Mouse (Mus musculus): ENCODE data around the gene Zfp637.
"Not testable (repeated sequence)": the region's sequence is repeated elsewhere in the genome, so short reads cannot be mapped to it uniquely, and the experiment has no call there.

Zfp637 gene

DNA sequence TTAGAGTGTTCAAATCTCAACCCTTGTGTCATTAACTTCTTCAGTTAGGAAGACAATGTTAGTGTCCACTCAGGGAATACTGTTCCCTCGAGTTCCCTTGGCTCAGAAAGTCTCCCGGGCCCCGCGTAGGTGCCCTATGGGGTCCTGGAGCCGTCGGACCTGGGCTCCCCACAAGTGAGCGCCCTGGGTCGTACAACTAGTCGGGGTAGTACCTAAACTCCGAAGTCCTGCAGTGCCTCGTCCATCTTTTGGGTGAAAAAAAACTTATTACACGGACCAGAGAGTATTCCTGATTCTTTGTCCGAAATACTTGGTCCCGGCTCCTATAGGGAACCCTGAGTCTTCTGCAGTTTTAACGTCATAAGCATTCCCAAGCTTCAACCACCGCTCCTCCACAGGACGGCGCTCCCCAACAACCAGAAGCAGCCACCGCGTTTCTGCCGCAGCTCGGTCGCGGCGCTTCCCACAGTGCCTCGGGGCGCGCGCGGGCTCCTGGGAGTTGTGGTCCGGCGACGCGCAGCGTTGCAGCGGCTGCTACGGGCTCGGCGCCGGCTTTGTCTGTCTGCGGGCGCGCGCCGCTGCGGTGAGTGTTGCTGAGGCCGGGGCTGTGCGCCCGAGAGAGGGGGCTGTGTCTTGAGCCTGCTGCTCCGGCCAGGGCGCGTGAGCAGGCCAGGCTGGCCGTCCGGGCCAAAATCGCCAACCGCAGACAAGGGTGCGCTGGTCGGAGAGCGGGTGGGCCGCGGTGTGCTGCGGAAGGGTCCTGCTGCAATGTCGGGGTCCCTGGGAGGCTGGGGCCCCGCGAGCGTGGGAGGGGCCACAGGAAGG is at the start of gene Zfp637:
TSS of gene Zfp637 (plus strand) at position 495 of the 825 bp plus-strand sequence.
- peak; percentile 93 for DNase-seq (ENCODE audit: low spot score)

DNA sequence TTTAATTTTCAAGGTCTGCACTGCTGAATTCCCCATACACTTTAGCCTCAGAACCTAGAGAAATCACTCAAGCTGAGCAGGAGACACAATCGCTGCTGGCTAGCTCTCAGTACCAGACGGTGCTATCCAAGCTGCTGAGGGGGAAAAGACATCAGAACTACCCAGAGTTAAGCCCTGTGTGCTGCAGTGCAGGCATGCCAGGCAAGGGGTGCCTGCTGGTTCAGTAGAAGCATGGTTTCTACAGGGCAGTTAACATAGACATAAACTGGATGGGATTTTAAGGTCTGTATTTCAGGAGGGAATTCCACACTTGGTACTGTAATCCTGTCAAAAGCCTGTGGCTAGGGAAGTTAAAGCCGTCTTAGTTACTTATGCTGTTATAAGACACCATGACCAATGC is 45.7 kb upstream of the Zfp637 start:
- no peak for DNase-seq (ENCODE audit: low spot score)

GRCm38 (mm10) chr6:117800824-117801223 is 40.2 kb upstream of the Zfp637 start:
- DNase-seq (ENCODE audit: low spot score) = no peak

- DNase-seq (ENCODE audit: low spot score) = no peak
Observed at GRCm38 (mm10) chr6:117801801-117802200, 39.2 kb upstream of the Zfp637 start.

- DNase-seq (ENCODE audit: low spot score) = no peak
Observed at GRCm38 (mm10) chr6:117807756-117808155, 33.2 kb upstream of the Zfp637 start.

- peak; percentile 25 for DNase-seq (ENCODE audit: low spot score)
Observed at GRCm38 (mm10) chr6:117809816-117810215, 31.2 kb upstream of the Zfp637 start.

- peak; percentile 33 for DNase-seq (ENCODE audit: low spot score)
Observed at GRCm38 (mm10) chr6:117810717-117811116, 30.3 kb upstream of the Zfp637 start.

DNA sequence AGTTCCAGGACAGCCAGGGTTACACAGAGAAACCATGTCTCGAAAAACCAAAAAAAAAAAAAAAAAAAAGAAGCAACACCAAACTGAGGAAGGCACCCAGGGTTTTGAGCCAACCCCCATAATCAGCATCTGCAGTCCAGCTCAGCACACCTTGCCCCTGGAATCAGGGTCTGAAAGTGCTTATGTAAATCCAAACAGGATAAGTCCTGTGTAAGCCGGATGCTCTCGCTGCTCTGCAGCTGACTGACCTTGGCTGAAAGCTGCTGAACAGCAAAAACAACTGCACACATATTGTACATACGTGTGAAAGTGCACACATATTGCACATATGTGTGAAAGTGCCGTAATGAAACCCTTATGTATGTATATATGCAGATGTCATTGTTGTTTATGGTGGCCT is 29.7 kb upstream of the Zfp637 start:
- DNase-seq (ENCODE audit: low spot score) = peak; percentile 22

DNA sequence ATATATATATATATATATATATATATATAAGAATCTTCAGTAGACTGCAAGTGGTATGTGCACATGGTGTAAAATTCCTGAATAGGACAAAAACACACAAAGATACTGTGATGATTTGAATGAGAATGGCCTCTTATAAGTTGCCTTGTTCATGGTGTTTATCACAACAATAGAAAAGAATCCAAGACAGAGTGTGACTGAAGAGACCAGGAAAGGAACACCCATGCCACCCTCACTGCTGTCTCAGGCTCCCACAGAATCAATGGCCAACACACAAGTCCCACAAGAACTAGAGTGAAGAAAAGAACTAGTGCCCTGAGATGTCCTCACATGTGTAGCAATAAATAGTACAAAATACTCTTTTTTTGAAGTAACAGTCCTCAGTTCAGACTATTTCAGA is 26.3 kb upstream of the Zfp637 start:
- no peak for DNase-seq (ENCODE audit: low spot score)

DNA sequence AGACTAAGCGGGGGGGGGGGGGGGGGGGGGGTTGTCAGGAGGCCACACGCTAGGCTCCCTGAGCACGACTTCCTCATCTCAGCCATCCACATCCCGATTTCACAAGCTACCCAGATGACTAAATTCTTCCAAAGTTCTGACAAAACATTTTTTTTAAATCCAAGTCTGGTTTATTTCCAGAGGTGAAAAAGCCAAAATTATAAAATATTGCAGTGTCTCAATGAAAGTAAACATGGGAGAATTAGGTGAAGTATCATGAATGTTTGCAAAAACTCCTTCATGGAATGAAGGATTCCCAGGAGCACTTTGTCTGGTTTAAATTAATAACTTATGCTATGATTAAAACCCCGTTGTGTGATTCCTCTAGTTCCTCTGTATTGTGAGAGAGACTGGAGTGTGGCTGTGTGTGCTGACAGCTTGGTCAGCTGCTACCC is 23.9 kb upstream of the Zfp637 start:
- no peak for DNase-seq (ENCODE audit: low spot score)

GRCm38 (mm10) chr6:117820327-117820726 is 20.7 kb upstream of the Zfp637 start:
- DNase-seq (ENCODE audit: low spot score) = no peak

- peak; percentile 83 for DNase-seq (ENCODE audit: low spot score)
Observed at GRCm38 (mm10) chr6:117825369-117825768, 15.6 kb upstream of the Zfp637 start.

GRCm38 (mm10) chr6:117828273-117828672 is 12.7 kb upstream of the Zfp637 start:
- DNase-seq (ENCODE audit: low spot score) = peak; percentile 82

- no peak for DNase-seq (ENCODE audit: low spot score)
Observed at GRCm38 (mm10) chr6:117841511-117841955, 553 bp downstream of the Zfp637 start.

- DNase-seq (ENCODE audit: low spot score) = no peak
Observed at GRCm38 (mm10) chr6:117844597-117844996, 3.6 kb downstream of the Zfp637 start.

DNA sequence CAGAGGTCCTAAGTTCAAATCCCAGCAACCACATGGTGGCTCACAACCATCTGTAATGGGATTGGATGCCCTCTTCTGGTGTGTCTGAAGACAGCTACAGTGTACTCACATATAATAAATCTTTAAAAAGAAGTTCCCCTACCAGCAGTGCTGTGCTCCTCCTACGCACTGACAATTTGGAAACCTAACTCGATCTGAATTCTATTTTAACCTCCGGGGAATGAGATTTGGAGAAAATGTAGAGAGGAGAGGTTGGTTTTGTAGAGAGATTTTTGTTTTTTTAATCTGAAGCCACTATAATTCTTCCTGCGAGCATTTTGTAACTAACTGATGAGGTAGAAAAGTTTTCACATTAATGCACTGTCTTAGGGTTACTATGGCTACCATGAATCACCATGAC is 5.7 kb downstream of the Zfp637 start:
- not testable (repeated sequence) for DNase-seq (ENCODE audit: low spot score)

- no peak for DNase-seq (ENCODE audit: low spot score)
Observed at GRCm38 (mm10) chr6:117847772-117848171, 6.8 kb downstream of the Zfp637 start.

GRCm38 (mm10) chr6:117848577-117848976 is 7.6 kb downstream of the Zfp637 start:
- no peak for DNase-seq (ENCODE audit: low spot score)

DNA sequence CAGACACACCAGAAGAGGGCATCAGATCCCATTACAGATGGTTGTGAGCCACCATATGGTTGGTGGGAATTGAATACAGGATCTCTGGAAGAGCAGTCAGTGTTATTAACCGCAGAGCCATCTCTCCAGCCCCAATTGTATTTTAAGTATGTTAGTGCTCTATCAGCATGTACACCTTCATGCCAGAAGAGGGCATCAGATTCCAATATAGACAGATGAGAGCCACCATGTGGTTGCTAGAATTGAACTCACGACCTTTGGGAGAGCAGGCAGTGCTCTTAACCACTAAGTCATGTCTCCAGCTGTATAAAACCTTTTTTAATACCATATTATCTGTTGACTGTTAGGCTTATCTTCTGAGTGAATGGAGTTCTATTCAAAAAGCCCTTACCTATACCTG is 10.8 kb downstream of the Zfp637 start:
- no peak for DNase-seq (ENCODE audit: low spot score)

DNA sequence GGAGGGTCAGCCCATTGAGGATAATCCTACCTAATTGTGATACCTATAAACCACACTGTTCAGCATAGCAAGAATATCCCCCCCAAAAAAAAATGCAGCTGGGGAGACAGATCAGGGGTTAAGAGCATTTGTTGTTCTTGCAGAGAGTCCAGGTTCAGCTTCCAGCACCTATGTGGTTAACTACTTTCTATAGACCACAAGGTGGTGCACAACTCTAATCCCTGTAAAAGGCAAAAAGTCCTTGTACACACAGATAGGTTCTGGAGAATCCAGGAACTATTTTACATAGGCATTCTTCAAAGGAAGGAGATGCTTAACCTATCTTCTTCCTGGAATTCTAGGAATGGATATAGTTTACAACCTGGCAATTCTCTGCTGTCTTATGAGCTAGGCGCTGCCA is 17.0 kb downstream of the Zfp637 start:
- DNase-seq (ENCODE audit: low spot score) = no peak

- no peak for DNase-seq (ENCODE audit: low spot score)
Observed at GRCm38 (mm10) chr6:117861848-117862247, 20.9 kb downstream of the Zfp637 start, which contains the start of gene Zfp239. Zfp239 (plus strand) TSS chr6:117862100.

DNA sequence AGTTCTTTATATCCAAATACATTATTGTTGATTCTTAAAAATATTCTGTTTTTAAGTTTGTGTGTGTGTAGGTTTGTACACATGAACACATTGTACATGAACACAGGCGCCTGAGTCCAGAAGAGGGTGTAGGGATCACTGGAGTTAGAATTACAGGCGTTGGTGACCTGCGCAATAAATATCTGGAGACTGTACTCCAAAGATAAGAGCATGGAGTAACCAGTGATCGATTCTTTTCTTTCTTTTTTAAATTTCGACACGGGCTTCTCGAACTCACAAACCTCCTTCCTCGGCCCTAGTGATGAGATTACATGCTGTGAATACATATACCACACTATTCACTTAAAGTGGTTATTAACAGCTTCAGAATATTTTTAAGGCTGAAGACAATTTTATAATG is 21.5 kb downstream of the Zfp637 start:
- DNase-seq (ENCODE audit: low spot score) = no peak

- DNase-seq (ENCODE audit: low spot score) = peak; percentile 67
Observed at GRCm38 (mm10) chr6:117862899-117863620, 22.1 kb downstream of the Zfp637 start.

Measured in testis, postnatal 10 days (tissue).